Mouse (Mus musculus) heart, adult 2 months (tissue): Measurements from ENCODE around the gene Tceanc2. TPM values are rescaled to one million over a fixed set of nuclear protein-coding genes. Genes with fewer than 3 reads are reported as not detected.

Experiments used
- DNase-seq, 2 experiments: peaks; one replicate each; pipeline ENCODE4 v3.0.0; 2021
- H3K27ac ChIP-seq: fragments of 200-600 bp; 2 replicates; pipeline ENCODE4 v1.8.1; 2022
- H3K27me3 ChIP-seq: fragments of 200-500 bp; 2 replicates; pipeline ENCODE4 v1.6.1; 2012; ENCODE audit warnings: mild to moderate bottlenecking, low read length, inconsistent platforms, mixed read lengths; ENCODE audit not compliant: control insufficient read depth, insufficient read depth
- H3K36me3 ChIP-seq: fragments of 200-500 bp; 2 replicates; pipeline ENCODE4 v1.6.1; 2012; ENCODE audit warnings: low read length, inconsistent platforms; ENCODE audit not compliant: control insufficient read depth, insufficient read depth
- H3K4me1 ChIP-seq: fragments of 200-500 bp; 2 replicates; pipeline ENCODE4 v1.6.1; 2011; ENCODE audit warnings: low read length; ENCODE audit not compliant: control insufficient read depth, insufficient read depth
- H3K4me3 ChIP-seq: fragments of 200-600 bp; 2 replicates; pipeline ENCODE4 v1.8.1; 2022
- H3K79me2 ChIP-seq: fragments of 200-500 bp; replicated peaks from 2 replicates; pipeline ENCODE4 v1.6.1; 2012; ENCODE audit warnings: mild to moderate bottlenecking, inconsistent platforms, low read length, moderate library complexity, mixed read lengths; ENCODE audit not compliant: control insufficient read depth, insufficient read depth
- H3K9ac ChIP-seq: fragments of 200-500 bp; 2 replicates; pipeline ENCODE4 v1.6.1; 2012; ENCODE audit warnings: low read depth, mild to moderate bottlenecking, control low read depth, inconsistent platforms, low read length, mixed read lengths
- CTCF ChIP-seq: fragments of 200-600 bp; IDR thresholded peaks from 2 replicates; pipeline ENCODE4 v1.8.1; 2022; ENCODE audit warnings: antibody characterized with exemption, mild to moderate bottlenecking, moderate library complexity
- EP300 ChIP-seq: fragments of 200-500 bp; IDR thresholded peaks from 2 replicates; pipeline ENCODE4 v1.6.1; 2011; ENCODE audit warnings: low read depth, low read length, control low read depth; ENCODE audit not compliant: insufficient read depth
- POLR2A ChIP-seq: fragments of 200-500 bp; IDR thresholded peaks from 2 replicates; pipeline ENCODE4 v1.6.1; 2011; ENCODE audit warnings: mild to moderate bottlenecking, low read depth, low read length, control low read depth; ENCODE audit not compliant: insufficient read depth
- WGBS: fragments of 180-500 bp; shearing (Covaris S2); methylation state at CpG from one replicate; pipeline ENCODE4 v1.1.7; 2018; 5-methylcytosine and 5-hydroxymethylcytosine counted together
- intact Hi-C: fragments of 180-260 bp; cut with DNase I; formaldehyde crosslinking; loops from one replicate; pipeline ENCODE4 v1.15.1; 2025
- polyA plus RNA-seq: library from polyadenylated mRNA; depleted of rRNA; stranded (reverse); fragments of >200 nt; gene quantifications from 2 replicates; pipeline ENCODE4 v1.2.3, GENCODE M21; 2012
- total RNA-seq, 2 experiments: library from RNA; stranded (reverse); gene quantifications; 2 replicates each; pipeline ENCODE4 v1.2.3; 2021

Tceanc2 gene
- total and polyA plus RNA-seq, 3 experiments = 3.3 to 14.7 (median 10.1) TPM

GRCm38 (mm10) chr4:107106777-107107176 is 72.1 kb downstream of the Tceanc2 start:
- Histone ChIP-seq H3K36me3 (no peaks in the 10 kb centered on the region), H3K4me1 (no peaks in the 10 kb centered on the region), H3K27ac (no peak overlapping the region), H3K9ac (no peak overlapping the region), H3K4me3 (no peak overlapping the region), H3K79me2 (no peaks in the 10 kb centered on the region), H3K27me3 (no peaks in the 10 kb centered on the region)
- no peak for DNase-seq
- 87% methylated on average over 16 of the region's 16 CpGs for WGBS
- TF ChIP-seq CTCF (no peak), EP300 (no peak), POLR2A (no peak)
- intact Hi-C loops = no loop called here

DNA sequence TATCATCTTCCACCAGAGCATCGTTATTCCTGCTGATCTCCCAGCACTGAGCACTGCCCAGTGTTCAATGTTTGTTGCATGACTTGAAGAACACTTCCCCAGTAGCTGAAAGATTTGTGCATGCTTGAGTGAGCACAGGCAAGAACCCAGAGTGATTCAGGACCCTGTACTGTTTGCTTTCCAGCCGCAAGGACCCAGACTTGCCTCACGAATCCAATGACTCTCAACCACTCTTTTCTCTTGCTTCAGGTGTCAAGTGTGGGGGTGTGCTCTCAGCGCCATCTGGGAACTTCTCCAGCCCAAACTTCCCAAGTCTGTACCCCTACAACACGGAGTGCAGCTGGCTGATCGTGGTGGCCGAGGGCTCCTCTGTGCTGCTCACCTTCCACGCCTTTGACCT is 76.7 kb downstream of the Tceanc2 start:
- Histone ChIP-seq H3K9ac (no peak overlapping the region), H3K27me3 (no peaks in the 10 kb centered on the region), H3K4me3 (no peak overlapping the region), H3K27ac (no peak overlapping the region), H3K79me2 (no peaks in the 10 kb centered on the region), H3K4me1 (no peaks in the 10 kb centered on the region), H3K36me3 (no peaks in the 10 kb centered on the region)
- 80% methylated on average over 8 of the region's 8 CpGs for WGBS
- intact Hi-C loops = no loop called here
- no peak for DNase-seq
- TF ChIP-seq CTCF (no peak), EP300 (no peak), POLR2A (no peak)

DNA sequence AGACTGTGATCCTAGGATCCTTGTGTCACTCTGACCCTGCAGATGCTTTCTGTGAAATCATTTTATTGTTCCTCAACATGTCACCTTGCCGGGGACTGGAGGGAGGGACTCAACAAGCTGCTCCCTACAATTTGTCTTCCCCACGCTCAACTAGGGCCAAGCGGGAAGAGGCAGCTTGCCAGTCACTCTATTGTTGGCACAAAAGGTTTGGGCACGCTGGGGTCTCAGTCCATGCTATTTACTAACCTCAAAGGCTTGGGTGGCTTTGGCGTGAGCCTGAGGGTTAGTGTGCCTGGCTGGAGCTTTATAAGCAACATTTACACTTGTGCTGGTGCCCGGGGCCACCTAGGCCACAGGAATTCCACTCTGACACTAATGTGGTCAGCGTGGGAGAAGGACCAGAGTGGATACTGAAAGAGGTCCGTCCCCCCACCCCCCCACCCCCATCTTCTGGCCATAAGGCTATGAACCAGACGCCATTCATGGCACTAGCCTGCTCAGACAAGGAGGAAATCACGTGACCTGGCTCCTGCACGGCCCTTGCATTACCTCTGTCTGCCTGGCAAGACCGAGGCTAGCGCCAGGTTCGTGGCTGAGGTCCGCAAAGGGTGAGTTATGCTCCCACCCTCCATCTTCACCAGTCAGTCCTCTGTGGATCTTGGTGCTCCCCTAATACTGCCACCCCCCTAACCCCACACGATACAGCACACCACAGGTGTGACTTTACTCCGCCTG is 80.0 kb downstream of the Tceanc2 start:
- H3K36me3 ChIP-seq = no peaks in the 10 kb centered on the region
- intact Hi-C loops = no loop called here
- no peak overlapping the region for H3K27ac ChIP-seq
- H3K4me1 ChIP-seq = no peaks in the 10 kb centered on the region
- no peaks in the 10 kb centered on the region for H3K27me3 ChIP-seq
- H3K4me3 ChIP-seq = no peak overlapping the region
- no peak for DNase-seq
- no peaks in the 10 kb centered on the region for H3K79me2 ChIP-seq
- TF ChIP-seq EP300 (no peak), CTCF (no peak), POLR2A (no peak)
- no peak overlapping the region for H3K9ac ChIP-seq
- WGBS = 78% methylated on average over 17 of the region's 17 CpGs

- 83% methylated on average over 10 of the region's 10 CpGs for WGBS
- H3K4me3 ChIP-seq = no peak overlapping the region
- no peaks in the 10 kb centered on the region for H3K27me3 ChIP-seq
- no peak for DNase-seq
- TF ChIP-seq EP300 = no peak
- no peak for TF ChIP-seq POLR2A
- no peak for TF ChIP-seq CTCF
- no peaks in the 10 kb centered on the region for H3K4me1 ChIP-seq
- no peaks in the 10 kb centered on the region for H3K36me3 ChIP-seq
- no peaks in the 10 kb centered on the region for H3K79me2 ChIP-seq
- no peak overlapping the region for H3K9ac ChIP-seq
- intact Hi-C loops = no loop called here
- H3K27ac ChIP-seq = no peak overlapping the region
Observed at GRCm38 (mm10) chr4:107098375-107098774, 80.5 kb downstream of the Tceanc2 start.

GRCm38 (mm10) chr4:107097871-107098270 is 81.0 kb downstream of the Tceanc2 start:
- Histone ChIP-seq H3K9ac (no peak overlapping the region), H3K79me2 (no peaks in the 10 kb centered on the region), H3K4me1 (no peaks in the 10 kb centered on the region), H3K36me3 (no peaks in the 10 kb centered on the region), H3K4me3 (no peak overlapping the region), H3K27me3 (no peaks in the 10 kb centered on the region), H3K27ac (no peak overlapping the region)
- intact Hi-C loops = no loop called here
- WGBS = 48% methylated on average over 15 of the region's 15 CpGs
- DNase-seq = no peak
- no peak for TF ChIP-seq POLR2A
- TF ChIP-seq EP300 = no peak
- no peak for TF ChIP-seq CTCF

- intact Hi-C loops = no loop called here
Observed at GRCm38 (mm10) chr4:107096841-107097373, 82.0 kb downstream of the Tceanc2 start, which contains the start of gene Cdcp2. Gene Cdcp2, plus strand, starts transcription at chr4:107096891.

More at GRCm38 (mm10) chr4:107096841-107097373, 82.0 kb downstream of the Tceanc2 start, which contains the start of gene Cdcp2:
- TF ChIP-seq CTCF (no peak), POLR2A (no peak), EP300 (no peak)
- WGBS = 69% methylated on average over 16 of the region's 16 CpGs
- DNase-seq = no peak
- Histone ChIP-seq H3K27ac (no peak within 1 kb of the TSS), H3K4me3 (no peak within 1 kb of the TSS), H3K9ac (no peak within 1 kb of the TSS), H3K27me3 (no peaks in the 10 kb centered on the region), H3K36me3 (no peaks in the 10 kb centered on the region), H3K4me1 (no peaks in the 10 kb centered on the region), H3K79me2 (no peaks in the 10 kb centered on the region)
